Mouse (Mus musculus): ENCODE data around the gene Rem2.

DNA sequence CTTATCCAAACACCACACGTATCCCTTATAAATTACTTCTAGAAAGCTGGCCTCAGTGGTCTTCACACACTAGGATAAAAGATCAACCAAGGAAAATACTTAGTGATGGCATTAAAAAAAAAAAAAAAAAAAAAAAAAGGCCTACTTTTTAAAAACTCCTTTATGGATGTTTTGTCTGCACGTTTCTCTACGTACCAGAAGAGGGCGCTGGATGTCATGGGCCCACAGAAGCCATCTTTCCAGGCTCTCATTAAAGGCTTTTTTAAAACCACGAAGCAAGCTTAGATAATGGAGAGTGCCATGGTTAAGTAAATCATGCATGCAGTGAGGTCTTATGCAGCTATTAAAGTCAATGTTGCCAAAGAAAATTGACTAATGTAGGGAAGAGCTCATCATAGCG, 47.7 kb downstream of the Rem2 start:
- TF ChIP-seq CTCF (IDR thresholded peaks at IDR 0.05; ENCODE audit: low read depth, low read length) (peak; percentile 16), POLR2A (IDR thresholded peaks at IDR 0.05; ENCODE audit: insufficient read depth, low read length) (no peak), EP300 (IDR thresholded peaks at IDR 0.05; ENCODE audit: insufficient read depth, low read depth, low read length) (no peak)
